Mouse (Mus musculus) urinary bladder, postnatal 10 days (tissue): ENCODE data around the gene 1700088E04Rik.

Experiments
- DNase-seq: peaks from one replicate; pipeline ENCODE4 v3.0.0; 2022; ENCODE audit warnings: low spot score

1700088E04Rik gene

GRCm38 (mm10) chr15:79131442-79131841 lies 9.6 kb downstream of the 1700088E04Rik start:
- DNase-seq = no peak

- no peak for DNase-seq
Measured at GRCm38 (mm10) chr15:79130782-79131181, 10.3 kb downstream of the 1700088E04Rik start.

GRCm38 (mm10) chr15:79129311-79129710 lies 11.7 kb downstream of the 1700088E04Rik start:
- no peak for DNase-seq

DNA sequence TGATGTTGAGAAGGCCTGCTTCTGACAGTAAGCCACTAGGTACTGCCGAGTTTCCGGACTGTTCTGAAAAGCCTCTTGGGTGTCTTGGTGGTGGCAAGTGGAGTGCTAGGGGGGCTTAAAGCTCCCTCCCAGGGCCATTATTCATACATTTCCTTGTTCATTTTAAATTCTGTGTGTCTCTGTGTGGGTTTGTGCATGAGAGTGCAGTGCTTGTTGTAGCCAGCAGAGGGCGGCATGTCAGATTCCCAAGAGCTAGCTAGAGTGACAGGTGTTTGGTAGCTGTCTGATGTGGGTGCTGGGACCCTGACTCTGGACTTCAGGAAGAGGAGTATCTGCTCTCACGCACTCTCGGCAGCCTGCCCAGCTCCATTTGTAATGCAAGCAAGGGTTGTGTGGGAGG lies 12.8 kb downstream of the 1700088E04Rik start:
- DNase-seq = no peak

- no peak for DNase-seq
Measured at GRCm38 (mm10) chr15:79127101-79127500, 14.0 kb downstream of the 1700088E04Rik start.

DNA sequence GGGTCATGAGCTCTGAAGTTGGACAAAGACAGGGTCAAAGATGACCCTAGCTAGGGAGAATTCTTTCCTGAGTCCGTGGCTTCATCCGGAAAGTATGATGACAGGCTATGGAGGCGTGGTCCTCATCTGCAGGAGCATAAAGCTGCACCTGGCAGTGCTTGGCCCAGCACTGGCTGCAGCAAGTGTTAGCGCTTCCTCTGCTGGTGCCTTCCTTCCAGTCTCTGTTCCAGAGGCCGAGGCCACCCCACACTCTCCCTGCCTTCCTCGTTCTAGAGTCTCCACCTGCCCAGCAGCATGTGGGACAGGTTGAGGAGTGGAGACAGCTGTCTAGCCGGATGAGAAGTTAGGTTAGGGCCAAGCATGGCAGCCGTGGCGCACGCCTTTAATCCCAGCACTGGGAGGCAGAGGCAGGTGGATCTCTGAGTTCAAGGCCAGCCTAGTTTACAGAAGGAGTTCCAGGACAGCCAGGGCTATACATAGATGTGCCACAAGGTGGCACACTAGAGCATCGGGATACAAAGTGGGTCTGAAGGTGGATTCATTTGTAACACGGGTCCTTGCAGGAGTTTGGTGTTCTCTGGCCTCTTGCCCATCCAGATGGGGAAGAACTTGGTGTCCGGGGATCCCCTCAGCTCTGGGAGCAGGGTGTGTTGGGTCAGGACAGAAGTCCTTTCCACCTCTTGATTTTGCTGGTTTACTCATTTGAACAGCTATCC lies 14.7 kb downstream of the 1700088E04Rik start:
- DNase-seq = no peak

GRCm38 (mm10) chr15:79124331-79124875 lies 16.6 kb downstream of the 1700088E04Rik start:
- no peak for DNase-seq

DNA sequence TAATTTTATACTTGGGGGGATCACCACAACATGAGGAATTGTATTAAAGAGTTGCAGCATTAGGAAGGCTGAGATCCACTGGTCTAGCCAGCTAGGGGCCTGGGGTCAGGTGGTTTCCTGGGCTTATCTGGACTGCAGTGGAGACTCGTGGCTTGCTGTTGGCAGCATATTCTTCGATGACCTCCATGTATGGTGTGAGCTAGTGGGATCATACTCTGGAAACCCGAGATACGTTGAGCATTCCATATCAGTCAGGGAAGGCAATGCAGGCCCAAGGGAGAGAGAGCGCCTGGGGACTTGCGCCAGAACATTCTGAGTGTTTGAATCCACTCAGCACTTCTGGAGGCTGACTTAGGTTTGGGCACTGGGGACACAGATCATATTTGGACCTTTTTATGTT lies 17.3 kb downstream of the 1700088E04Rik start:
- DNase-seq = no peak

DNA sequence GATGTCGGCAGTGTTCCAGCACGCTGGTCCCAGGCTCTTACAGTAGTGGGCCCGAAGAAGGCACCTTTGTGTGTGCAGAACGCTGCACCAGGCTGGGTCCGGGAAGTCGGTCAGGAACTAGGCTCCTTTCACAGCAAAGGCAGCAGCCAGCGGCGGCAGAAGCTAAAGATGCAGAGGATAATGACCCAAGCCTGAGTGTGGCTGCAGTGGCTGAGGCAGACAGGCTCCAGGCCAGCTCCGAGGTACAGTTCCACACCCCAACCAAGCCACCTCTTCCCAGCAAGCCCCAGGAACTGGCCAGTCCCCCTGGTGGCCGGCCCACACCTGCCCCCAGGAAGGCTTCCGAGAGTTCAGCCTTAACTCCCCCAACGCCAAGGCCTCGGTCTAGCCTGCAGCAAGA lies 18.5 kb downstream of the 1700088E04Rik start:
- DNase-seq = no peak

DNA sequence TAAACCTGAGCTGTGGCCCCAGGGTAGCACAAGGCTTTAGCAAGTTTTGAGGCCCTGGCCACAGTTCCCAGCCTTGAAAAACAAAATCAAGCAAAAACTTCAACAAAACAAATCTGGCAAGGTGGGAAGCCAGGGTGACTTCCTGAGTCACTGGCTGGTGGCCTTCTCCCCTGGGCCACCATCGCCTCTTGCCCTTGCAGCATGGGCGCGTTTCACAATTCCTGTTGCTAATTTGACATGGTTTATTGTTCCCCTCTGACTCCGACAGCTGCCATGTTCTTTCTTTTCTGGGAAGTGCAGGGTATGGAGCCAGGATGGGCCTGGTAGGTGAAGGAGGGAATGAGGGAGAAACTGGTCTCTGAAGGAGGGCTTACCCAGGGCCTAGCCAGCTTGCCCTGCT lies 18.9 kb downstream of the 1700088E04Rik start:
- DNase-seq = no peak

DNA sequence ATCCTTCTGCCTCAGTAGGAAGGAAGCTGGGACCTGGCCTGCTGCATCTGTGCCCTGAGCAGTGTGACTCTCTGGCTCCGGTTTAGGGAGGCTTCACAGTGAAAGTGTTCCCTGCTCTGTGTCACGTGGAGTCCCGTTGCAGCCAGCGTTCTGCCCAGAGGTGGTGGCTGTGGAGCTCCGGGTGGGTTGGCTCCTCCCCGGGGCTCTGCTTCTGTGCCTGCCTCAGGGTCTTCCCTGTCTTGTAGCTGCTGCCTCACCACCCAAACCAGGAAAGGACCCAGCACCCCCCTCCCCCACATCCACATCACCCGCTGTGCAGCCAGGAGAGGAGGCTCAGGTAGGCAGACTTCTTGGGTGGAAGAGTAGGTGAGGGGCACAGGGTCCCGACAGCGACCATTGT lies 21.6 kb downstream of the 1700088E04Rik start:
- no peak for DNase-seq

- DNase-seq = no peak
Measured at GRCm38 (mm10) chr15:79115276-79115675, 25.8 kb downstream of the 1700088E04Rik start.

GRCm38 (mm10) chr15:79111774-79112173 lies 29.3 kb downstream of the 1700088E04Rik start:
- no peak for DNase-seq

GRCm38 (mm10) chr15:79110528-79110927 lies 30.5 kb downstream of the 1700088E04Rik start:
- DNase-seq = no peak

- no peak for DNase-seq
Measured at GRCm38 (mm10) chr15:79110031-79110430, 31.0 kb downstream of the 1700088E04Rik start.

DNA sequence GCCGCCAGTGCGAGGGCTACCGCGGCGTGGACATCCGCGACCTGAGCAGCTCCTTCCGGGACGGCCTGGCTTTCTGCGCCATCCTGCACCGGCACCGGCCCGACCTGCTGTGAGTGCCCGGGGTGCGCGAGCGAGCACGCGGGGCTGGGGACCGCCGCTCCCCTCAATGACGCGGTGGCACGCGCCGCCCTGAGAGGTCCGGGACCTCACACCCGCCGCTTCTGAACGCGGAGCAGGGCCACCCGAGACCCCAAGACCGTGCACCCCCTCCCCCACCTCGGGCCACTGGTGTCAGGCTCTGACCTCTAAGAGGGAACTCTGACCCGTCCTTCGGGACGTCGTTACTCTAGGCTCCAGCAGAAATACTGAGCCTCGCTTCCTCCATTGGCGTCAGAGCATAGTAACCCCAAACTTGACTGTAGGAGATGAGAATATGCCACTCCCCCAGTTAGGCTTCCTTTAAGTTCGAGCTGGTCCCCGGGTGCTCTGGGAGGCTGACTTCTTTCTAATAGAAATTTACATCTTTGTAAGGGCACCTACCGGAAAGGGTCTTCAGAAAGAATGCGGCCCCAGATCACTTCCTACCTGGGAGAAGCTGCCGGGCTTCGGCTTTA lies 31.6 kb downstream of the 1700088E04Rik start:
- no peak for DNase-seq

DNA sequence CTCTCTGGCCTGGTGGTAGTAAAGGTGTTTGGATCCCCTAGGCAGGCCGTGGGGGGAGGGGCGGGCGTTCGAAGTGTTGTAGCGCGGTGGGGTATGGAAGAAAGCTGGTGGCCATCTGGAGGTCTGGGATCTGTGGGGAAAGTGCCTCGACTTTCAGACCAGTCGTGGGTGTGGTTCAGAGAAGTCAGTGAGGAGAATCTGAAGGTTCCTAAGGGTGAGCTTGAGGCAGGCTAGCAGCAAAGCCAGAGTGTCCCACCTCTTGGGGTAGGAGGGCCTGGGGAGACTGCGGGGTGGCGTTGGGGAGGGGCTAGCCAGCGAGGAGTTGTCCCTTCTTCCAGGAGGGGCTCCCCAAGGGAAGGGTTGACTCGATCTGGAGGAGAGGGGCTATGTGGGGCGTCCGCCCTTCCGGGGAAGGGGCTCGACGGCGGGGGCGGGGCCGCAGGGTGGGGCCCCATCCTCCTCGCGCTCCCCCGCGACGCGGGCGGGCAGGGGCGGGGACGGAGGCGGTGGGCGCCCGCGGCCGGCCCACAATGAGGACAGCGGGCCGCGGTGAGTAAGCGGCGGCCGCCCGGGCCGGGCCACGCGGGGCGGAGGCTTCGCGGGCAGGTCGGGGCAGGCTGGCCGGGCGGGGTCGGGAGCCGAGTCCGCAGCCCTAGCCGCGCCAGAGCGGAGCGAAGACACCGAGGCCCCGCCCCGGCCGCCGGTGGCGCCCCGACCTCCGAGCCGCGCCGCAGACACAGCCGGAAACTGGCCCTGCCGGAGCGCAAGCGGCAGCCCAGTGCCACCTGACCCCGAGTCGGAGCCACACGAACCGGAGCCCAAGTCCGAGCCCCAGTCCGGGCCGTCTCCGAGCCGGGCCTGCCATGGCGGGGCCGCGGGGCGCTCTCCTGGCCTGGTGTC lies 32.4 kb downstream of the 1700088E04Rik start, which contains the start of gene Micall1:
Gene Micall1, plus strand, starts transcription at position 478 of the 900 bp plus-strand sequence.
- peak; percentile 60 for DNase-seq

- DNase-seq = no peak
Measured at GRCm38 (mm10) chr15:79107966-79108365, 33.1 kb downstream of the 1700088E04Rik start.

DNA sequence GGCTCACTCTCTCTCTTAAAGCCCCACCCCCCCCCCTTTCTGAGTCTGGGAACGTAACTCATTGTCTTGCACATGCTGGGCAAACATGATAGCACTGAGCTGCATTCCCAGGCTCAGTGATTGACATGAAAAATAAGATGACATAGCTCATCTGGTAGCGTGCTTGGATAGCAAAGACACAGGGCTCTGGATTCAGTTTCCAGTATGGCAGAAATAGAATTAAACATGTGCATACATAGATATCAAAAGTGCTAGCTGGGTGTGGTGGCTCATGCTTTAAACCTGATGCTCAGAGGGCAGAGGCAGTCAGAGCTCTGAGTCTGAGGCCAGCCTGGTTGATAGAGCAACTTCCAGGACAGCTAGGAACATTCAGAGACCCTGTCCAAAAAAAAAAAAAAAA lies 35.2 kb downstream of the 1700088E04Rik start:
- no peak for DNase-seq

DNA sequence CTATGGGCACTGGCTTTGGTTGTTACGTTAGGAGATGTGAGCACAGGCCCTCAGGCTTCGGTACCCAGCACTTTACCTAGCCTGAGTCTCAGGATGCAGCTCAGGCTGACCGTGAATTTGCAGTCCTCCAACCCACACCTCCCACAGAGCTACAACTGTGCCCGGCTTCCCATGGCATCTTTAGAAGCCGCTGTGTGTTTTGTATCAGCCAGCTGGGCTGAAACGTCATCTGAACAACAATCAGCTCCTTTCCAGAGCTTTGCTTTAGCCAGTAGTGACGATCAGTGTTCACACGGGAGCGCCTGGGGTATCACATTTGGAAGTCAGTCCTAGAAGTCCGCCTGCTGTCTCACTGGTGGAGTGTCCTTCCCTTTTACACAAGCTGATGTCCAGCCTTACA lies 37.8 kb downstream of the 1700088E04Rik start:
- DNase-seq = no peak

DNA sequence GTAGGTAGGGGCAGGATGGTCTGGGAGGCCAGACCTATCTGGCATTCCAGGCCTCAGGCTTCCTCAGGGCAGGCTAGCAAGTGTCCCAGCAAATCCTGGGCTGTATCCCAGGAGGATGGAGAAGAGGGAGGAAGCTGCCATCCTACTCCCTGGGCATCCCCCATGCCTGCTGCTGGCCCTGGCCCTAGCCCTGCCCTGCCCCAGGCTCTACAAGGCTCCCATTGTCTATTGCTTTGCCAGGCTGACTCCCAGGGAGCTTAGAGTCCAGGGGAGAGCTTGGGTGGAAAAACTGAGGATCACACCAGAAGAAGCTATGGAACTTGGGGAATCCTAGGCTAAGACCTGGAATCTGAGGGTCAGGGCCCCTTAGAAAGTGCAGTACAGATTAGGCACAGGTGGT lies 39.5 kb downstream of the 1700088E04Rik start:
- DNase-seq = no peak

DNA sequence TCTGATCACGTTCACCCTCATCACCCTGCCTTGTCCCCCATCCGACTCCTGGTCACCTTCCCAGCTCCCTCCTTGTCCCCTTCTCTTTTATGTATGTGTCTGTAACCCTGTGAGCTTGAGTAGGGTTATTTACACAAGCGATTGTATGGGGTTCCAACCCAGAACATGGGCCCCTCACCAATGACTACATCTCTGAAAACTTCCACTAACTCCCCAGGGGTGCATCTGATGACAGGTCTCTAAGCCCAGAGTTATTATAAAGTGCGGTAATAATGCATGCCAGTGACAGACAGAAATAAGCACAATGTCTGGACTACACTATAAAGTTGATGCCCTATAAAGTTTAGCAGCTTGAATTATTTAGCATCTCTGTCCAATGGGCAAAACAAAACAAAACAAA lies 40.7 kb downstream of the 1700088E04Rik start:
- DNase-seq = no peak
